Mouse (Mus musculus) ES-Bruce4 (cell line): ENCODE data around the gene Rbp3. TPM values are rescaled to one million over a fixed set of nuclear protein-coding genes. Genes with fewer than 3 reads are reported as not detected.

Source experiments
- H3K27ac ChIP-seq: 2 replicates; pipeline ENCODE4 v1.5.1; 2012; ENCODE audit warnings: low read length, inconsistent platforms; ENCODE audit not compliant: insufficient read depth
- H3K27me3 ChIP-seq: 2 replicates; pipeline ENCODE4 v1.6.1; 2012; ENCODE audit warnings: mild to moderate bottlenecking, low read length, inconsistent platforms; ENCODE audit not compliant: control insufficient read depth, poor library complexity, insufficient read depth, severe bottlenecking
- H3K36me3 ChIP-seq: 2 replicates; pipeline ENCODE4 v1.6.1; 2012; ENCODE audit warnings: inconsistent platforms, mild to moderate bottlenecking, low read length, moderate library complexity; ENCODE audit not compliant: control insufficient read depth, poor library complexity, insufficient read depth, severe bottlenecking
- H3K4me1 ChIP-seq: one replicate; pipeline ENCODE4 v1.8.1; 2011; ENCODE audit warnings: low read length; ENCODE audit not compliant: control insufficient read depth, insufficient read depth
- H3K4me3 ChIP-seq: 2 replicates; pipeline ENCODE4 v1.5.1; 2011; ENCODE audit warnings: low read depth, mild to moderate bottlenecking, low read length
- H3K9ac ChIP-seq: 2 replicates; pipeline ENCODE4 v1.6.1; 2012; ENCODE audit warnings: low read depth, mild to moderate bottlenecking, inconsistent platforms; ENCODE audit not compliant: poor library complexity, severe bottlenecking
- H3K9me3 ChIP-seq: replicated peaks from 2 replicates; pipeline ENCODE4 v1.6.1; 2012; ENCODE audit warnings: mild to moderate bottlenecking, low read length, inconsistent platforms; ENCODE audit not compliant: control insufficient read depth, poor library complexity, insufficient read depth, severe bottlenecking
- CTCF ChIP-seq: IDR thresholded peaks from one replicate; pipeline ENCODE4 v1.8.1; 2011; ENCODE audit warnings: low read depth, low read length
- EP300 ChIP-seq: IDR thresholded peaks from 2 replicates; pipeline ENCODE4 v1.6.1; 2011; ENCODE audit warnings: low read depth, low read length; ENCODE audit not compliant: insufficient read depth
- POLR2A ChIP-seq: IDR thresholded peaks from one replicate; pipeline ENCODE4 v1.8.1; 2011; ENCODE audit warnings: low read length; ENCODE audit not compliant: insufficient read depth
- polyA plus RNA-seq: library from polyadenylated mRNA; stranded (reverse); fragments of >200 nt; gene quantifications from 2 replicates; pipeline ENCODE4 v1.2.4, GENCODE M21; 2011; ENCODE audit warnings: low read depth; ENCODE audit not compliant: missing spikeins, insufficient read depth, insufficient read length

Gene Rbp3
- polyA plus RNA-seq, 1 experiment: not detected

DNA sequence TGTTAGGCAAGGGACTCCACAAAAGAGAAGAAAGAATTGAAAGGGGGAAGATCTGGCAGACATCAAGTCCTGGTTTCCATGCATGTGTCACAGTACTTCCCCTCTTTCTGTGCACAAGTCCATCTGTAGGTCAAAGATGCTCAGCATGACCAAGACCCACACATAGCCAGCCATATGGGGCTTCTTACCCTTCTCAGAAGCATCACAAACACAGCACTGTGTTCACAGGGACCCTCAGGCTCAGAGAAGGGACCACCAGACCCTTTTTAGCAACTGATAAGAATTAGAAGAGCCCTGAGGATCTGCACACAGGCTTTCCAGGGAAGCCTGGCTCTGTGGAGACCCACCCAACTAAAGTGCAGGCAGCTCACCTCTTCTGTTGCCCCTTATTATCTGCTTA is 46.3 kb downstream of the Rbp3 start:
- H3K27me3 ChIP-seq: no peaks in the 10 kb centered on the region
- no peak overlapping the region for H3K27ac ChIP-seq
- H3K36me3 ChIP-seq: no peaks in the 10 kb centered on the region
- no peak for TF ChIP-seq CTCF
- TF ChIP-seq POLR2A: no peak
- no peak for TF ChIP-seq EP300
- H3K4me3 ChIP-seq: no peak overlapping the region
- H3K9me3 ChIP-seq: no peaks in the 10 kb centered on the region; the same call in 1 of the 2 replicates
- no peaks in the 10 kb centered on the region for H3K4me1 ChIP-seq
- H3K9ac ChIP-seq: no peak overlapping the region

DNA sequence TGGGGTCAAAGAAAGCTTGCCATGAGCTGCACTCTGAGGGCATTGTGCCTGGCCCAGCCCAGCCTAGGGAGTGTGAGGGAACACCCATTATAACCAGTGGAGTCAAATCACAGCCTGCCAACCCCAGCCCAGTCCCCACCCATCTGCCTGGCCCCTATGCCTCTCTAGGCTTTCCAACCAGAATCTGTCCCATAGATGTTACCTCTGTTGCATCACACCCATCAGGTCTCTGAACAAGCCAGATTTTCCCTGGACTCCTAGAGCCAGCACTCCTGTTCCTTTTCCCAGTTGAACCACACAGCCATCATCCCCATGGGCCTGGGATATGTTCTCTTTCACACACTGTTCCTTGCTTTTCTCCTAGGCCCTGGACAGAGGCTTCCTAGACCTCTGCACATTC is 47.6 kb downstream of the Rbp3 start:
- H3K36me3 ChIP-seq: no peaks in the 10 kb centered on the region
- H3K4me1 ChIP-seq: no peaks in the 10 kb centered on the region
- H3K4me3 ChIP-seq: no peak overlapping the region
- H3K9me3 ChIP-seq: no peaks in the 10 kb centered on the region; the same call in 1 of the 2 replicates
- H3K27me3 ChIP-seq: no peaks in the 10 kb centered on the region
- H3K27ac ChIP-seq: no peak overlapping the region
- TF ChIP-seq EP300 (no peak), POLR2A (no peak), CTCF (no peak)
- no peak overlapping the region for H3K9ac ChIP-seq

DNA sequence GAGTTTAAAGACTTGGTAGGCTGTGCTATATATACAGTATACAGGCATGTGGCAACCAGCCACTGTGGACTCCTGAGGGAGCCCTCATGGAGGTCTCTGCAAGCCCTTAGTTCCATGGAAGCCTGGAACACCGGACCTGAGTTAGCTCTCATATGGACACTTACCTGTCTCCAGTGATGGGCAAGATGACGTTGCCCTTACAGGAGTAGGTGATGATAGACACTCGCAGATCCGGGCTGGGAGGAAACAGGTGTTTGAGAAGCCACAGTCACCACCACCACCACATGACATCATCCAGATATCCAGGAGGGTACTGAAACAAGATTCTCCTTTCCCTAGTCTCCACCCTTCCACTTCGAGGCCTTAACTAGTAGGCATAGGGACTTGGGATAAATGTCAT is 48.6 kb downstream of the Rbp3 start:
- H3K4me3 ChIP-seq: no peak overlapping the region
- no peak overlapping the region for H3K9ac ChIP-seq
- no peaks in the 10 kb centered on the region for H3K27me3 ChIP-seq
- H3K36me3 ChIP-seq: no peaks in the 10 kb centered on the region
- no peaks in the 10 kb centered on the region; the same call in 1 of the 2 replicates for H3K9me3 ChIP-seq
- H3K27ac ChIP-seq: no peak overlapping the region
- H3K4me1 ChIP-seq: no peaks in the 10 kb centered on the region
- TF ChIP-seq POLR2A: no peak
- TF ChIP-seq EP300: no peak
- no peak for TF ChIP-seq CTCF

Other genes starting within 250 kb of the Rbp3 start
- gene Gdf10, start 30.4 kb upstream of the Rbp3 start, polyA plus RNA-seq: 0.17 TPM in 1 of 2 replicates, not detected in the other
- not detected in 2 replicates for gene Gdf2, start 13.0 kb upstream of the Rbp3 start, polyA plus RNA-seq
- not detected in 2 replicates for gene Zfp488, start 24.8 kb downstream of the Rbp3 start, polyA plus RNA-seq
- not detected in 2 replicates for gene Gm30083, start 61.2 kb downstream of the Rbp3 start, polyA plus RNA-seq
- gene Gm5460, start 62.8 kb downstream of the Rbp3 start, polyA plus RNA-seq: not detected in 2 replicates
- gene Antxrl, start 98.7 kb downstream of the Rbp3 start, polyA plus RNA-seq: not detected in 2 replicates
- gene Anxa8, start 132.0 kb downstream of the Rbp3 start, polyA plus RNA-seq: 23.3 and 24.6 TPM in 2 replicates
- not detected in 2 replicates for gene A630023A22Rik, start 148.8 kb downstream of the Rbp3 start, polyA plus RNA-seq
- gene Npy4r, start 198.5 kb downstream of the Rbp3 start, polyA plus RNA-seq: not detected in 2 replicates
- 1.1 and 1.3 TPM in 2 replicates for gene Gprin2, start 247.7 kb downstream of the Rbp3 start, polyA plus RNA-seq